Mouse (Mus musculus): ENCODE results near the gene Apmap.

Gene Apmap

GRCm38 (mm10) chr2:150608087-150608799, at the start of gene Apmap:
Gene Apmap (minus strand): TSS chr2:150608567.
- in situ Hi-C loops (cut with MboI, MseI), result loop anchor here in 1 of 2 experiments (25.0 kb wide), 1 partner anchor 1629 kb away; the partner anchor contains the start of gene Csnk2a1

GRCm38 (mm10) chr2:150656975-150657768, 48.8 kb upstream of the Apmap start:
- in situ Hi-C loops (cut with MboI, MseI), result no loop called here

GRCm38 (mm10) chr2:150656112-150656511, 47.7 kb upstream of the Apmap start:
- in situ Hi-C loops (cut with MboI, MseI), result no loop called here

- in situ Hi-C loops (cut with MboI, MseI), result no loop called here
Observed at GRCm38 (mm10) chr2:150655290-150655689, 46.9 kb upstream of the Apmap start.

- in situ Hi-C loops (cut with MboI, MseI), result no loop called here
Observed at GRCm38 (mm10) chr2:150654814-150655213, 46.4 kb upstream of the Apmap start.

GRCm38 (mm10) chr2:150651366-150651765, 43.0 kb upstream of the Apmap start:
- in situ Hi-C loops (cut with MboI, MseI), result no loop called here

- in situ Hi-C loops (cut with MboI, MseI), result no loop called here
Observed at GRCm38 (mm10) chr2:150650511-150651074, 42.2 kb upstream of the Apmap start.

GRCm38 (mm10) chr2:150648300-150648895, 40.0 kb upstream of the Apmap start:
- in situ Hi-C loops (cut with MboI, MseI), result no loop called here

GRCm38 (mm10) chr2:150647681-150648299, 39.4 kb upstream of the Apmap start:
- in situ Hi-C loops (cut with MboI, MseI), result no loop called here

GRCm38 (mm10) chr2:150646411-150647121, 38.2 kb upstream of the Apmap start:
- in situ Hi-C loops (cut with MboI, MseI), result no loop called here

GRCm38 (mm10) chr2:150645225-150645624, 36.9 kb upstream of the Apmap start:
- in situ Hi-C loops (cut with MboI, MseI), result no loop called here

GRCm38 (mm10) chr2:150643726-150644415, 35.5 kb upstream of the Apmap start:
- in situ Hi-C loops (cut with MboI, MseI), result no loop called here

- in situ Hi-C loops (cut with MboI, MseI), result no loop called here
Observed at GRCm38 (mm10) chr2:150643166-150643565, 34.8 kb upstream of the Apmap start.

- in situ Hi-C loops (cut with MboI, MseI), result no loop called here
Observed at GRCm38 (mm10) chr2:150638370-150638733, 30.0 kb upstream of the Apmap start.

- in situ Hi-C loops (cut with MboI, MseI), result no loop called here
Observed at GRCm38 (mm10) chr2:150637702-150638369, 29.5 kb upstream of the Apmap start.

GRCm38 (mm10) chr2:150635877-150636446, 27.6 kb upstream of the Apmap start:
- in situ Hi-C loops (cut with MboI, MseI), result no loop called here

- in situ Hi-C loops (cut with MboI, MseI), result no loop called here
Observed at GRCm38 (mm10) chr2:150629255-150629654, 20.9 kb upstream of the Apmap start.

- in situ Hi-C loops (cut with MboI, MseI), result no loop called here
Observed at GRCm38 (mm10) chr2:150627140-150627539, 18.8 kb upstream of the Apmap start.

GRCm38 (mm10) chr2:150624926-150625325, 16.6 kb upstream of the Apmap start:
- in situ Hi-C loops (cut with MboI, MseI), result loop anchor here in 1 of 2 experiments (5.0 to 25.0 kb wide), 2 partner anchors 783 to 1612 kb away; partner anchors contain the start of gene Csnk2a1

Measured in T-helper 17 cell (primary cell).